Mouse (Mus musculus): Measurements from ENCODE around the gene Pnpla6.

Gene Pnpla6

DNA sequence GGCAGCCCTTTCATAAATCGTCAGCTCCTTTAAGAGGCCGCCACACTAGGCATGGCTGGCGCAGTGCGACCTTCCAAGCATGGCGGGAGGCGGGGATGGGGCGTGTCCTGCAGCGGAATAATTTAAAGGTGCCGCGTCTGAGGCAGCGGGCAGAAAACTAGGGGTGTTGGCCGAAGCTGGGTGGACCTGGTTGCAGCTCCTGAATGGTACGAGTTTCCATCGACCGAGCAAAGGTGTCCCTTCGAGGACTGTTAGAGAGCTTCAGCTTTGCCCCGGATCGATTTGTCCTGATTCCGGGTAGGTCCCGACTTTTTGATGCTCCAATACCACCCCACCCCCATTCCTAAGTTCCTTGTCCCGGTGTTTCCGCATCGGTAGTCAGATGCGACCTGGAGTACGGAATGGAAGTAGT is at the start of gene Pnpla6:
Gene Pnpla6 (plus strand): TSS at position 125 of the 412 bp plus-strand sequence.
- DNase-seq (ENCODE audit: low read depth in 1 of 2, low spot score in 2 of 2): peak in 1 of 2 experiments; percentile 58

DNA sequence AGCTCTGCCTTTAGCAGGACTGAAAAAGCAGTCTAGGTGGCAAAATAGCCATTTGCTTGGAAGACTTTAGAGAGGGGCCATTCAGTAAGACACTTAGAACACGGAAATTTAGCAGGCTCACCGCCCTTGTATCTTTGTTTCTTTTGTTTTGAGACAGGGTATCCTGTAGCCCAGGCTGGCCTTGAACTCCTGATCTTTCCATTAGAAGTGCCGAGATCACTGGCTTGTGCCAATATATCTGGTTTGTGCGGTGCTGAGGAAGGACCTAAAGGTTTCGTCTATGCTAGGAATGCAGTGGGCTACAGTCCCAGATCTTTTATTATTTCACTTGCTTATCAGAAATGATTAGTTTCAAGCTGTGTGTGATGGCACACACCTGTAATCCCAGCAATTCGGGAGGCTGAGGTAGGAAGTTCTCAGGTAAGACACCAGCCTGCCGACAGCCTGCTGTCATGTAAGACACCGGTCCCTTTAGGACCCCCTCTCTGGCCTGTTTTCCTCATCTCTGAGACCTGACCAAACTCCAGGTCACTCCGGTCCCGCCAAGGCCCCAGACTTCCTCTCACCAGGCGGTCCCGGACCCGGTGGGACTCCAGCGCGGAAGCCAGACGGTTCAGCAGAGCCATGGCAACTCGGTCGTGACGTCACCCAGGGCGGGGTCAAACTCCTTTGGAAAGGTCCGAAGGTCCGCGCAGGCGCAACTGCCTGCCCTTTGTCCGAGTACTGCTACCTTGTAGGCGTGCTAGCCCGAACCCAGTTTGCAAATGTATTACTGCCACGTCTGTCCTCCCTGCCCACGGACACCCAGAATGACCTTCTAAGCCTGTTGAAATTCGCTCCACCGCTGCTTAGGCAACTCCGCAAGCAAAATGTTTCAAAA is 47.9 kb upstream of the Pnpla6 start, which contains the start of gene Pex11g:
Gene Pex11g (minus strand): TSS at position 675 of the 880 bp plus-strand sequence.
- DNase-seq (ENCODE audit: low read depth in 1 of 2, low spot score in 2 of 2): peak; percentile 87 to 93

DNA sequence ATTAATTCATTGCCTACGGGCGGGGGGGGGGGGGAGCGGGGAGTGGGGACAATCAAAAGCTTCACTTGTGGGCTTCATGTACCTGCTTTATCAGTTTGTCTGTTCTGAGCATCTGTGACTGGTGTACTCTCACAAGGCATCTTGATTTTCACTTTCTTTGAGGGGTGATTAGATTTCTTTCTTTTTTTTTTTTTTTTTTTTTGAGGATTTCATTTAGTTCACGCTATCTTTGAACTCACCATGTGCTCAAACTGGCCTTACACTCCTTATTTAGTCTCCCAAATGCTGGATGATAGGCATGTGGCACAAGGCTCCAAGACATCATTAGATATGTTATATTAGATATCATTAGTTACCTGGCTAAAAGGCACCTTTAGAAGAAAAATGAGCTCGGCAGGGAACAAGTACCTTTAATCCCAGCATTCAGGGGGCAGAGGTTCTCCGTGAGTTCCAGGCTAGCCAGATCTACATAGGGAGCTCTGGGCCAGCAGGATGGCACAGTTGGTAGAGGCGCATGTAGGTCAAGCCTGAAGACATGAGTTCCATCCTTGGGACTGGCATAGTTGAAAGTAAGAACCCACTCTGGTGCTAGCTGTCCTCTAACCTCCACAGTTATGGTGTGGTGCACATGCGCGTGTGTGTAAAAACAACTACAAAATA is 47.2 kb upstream of the Pnpla6 start:
- DNase-seq (ENCODE audit: low read depth in 1 of 2, low spot score in 2 of 2): no peak

DNA sequence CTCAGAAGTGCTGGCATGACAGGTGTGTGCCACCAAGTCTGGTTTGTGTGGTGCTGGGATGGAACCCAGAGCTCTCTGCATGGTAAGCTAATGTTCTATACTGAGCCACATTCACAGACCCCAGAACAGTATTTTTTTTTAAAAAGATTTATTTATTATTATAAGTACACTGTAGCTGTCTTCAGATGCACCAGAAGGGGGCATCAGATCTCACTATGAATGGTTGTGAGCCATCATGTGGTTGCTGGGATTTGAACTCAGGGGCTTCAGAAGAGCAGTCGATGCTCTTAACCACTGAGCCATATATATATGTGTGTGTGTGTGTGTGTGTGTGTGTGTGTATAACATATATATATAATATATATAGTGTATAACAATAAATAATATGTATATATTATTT is 46.3 kb upstream of the Pnpla6 start:
- DNase-seq (ENCODE audit: low read depth in 1 of 2, low spot score in 2 of 2): no peak

DNA sequence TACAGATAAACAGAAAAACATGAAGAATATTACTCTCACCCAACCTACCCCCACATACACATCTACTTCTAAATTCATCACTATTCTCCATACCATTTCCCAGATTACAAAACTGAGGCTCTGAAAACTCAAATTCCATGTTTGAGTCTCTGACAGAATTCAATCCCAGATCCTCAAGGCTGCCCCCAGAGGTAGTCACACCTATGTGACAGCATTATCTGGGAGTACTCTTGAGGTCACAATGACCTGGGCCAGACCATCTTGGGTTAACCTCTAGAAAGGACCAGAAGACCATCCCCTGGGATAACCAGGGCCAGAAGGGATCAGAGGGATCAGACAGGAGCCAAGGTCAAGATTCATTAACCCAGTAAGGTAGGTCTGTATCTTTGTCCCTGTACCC is 44.6 kb upstream of the Pnpla6 start, which contains the start of gene Tex45:
Gene Tex45 (plus strand): TSS at position 301 of the 400 bp plus-strand sequence.
- no peak for DNase-seq (ENCODE audit: low read depth in 1 of 2, low spot score in 2 of 2)

DNA sequence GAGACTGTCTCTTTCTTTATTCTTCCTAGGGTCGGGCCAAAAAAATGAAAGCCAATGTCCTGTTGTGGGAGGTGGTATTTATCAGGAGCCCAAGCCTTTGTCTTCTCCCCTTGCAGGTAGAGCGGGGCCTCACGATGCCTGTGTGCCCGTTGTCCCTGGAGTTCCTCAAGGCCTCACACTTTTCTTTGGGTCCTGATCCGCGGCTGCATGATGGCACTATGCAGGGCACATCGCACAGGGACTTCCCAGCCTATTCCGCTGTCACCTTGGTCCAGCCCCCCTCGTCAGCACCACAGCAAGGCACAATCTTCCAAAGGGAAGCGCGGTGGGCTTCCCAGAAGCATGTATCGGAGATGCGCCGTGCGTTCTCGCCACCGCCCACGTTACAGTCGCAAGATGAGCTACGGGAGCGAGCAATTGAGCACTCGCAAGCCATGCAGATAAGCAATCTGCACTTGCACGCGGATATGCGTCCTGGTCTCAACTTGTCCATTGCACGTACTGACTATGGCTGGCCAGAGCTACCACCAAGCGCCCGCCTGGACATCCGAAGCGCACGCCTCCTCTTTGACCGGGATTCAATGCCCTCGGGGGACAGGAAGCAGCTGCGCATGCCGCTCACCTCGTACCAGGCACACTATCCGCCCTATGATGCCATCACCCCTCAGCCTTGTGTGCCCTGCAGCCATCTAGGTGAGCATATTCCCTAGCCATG is 39.3 kb upstream of the Pnpla6 start:
- DNase-seq (ENCODE audit: low read depth in 1 of 2, low spot score in 2 of 2): no peak

DNA sequence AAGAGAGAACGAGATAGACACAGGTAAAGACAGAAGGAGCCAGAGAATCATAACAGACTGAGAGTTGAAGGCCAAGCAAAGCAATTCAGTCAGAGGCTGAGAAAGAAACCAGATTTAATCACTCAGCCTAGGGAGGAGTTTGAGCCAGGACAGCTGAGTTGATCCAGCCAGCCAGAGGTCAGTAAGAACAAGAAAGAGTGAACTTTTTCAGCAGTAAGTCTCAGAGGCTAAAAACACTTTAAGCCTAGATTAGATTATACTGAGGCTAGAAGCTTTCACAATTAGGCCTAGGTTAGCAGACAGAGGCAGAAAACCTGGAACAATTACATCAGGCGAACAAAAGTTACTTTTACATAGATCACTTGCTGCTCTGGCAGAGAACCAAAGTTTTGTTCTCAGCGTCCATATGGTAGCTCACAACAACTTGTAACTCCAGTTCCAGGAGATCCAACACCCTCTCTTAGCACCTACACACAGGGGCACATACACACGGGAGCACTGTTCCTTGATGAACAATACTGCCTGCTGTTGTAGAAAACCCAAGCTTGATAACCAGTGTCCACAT is 34.9 kb upstream of the Pnpla6 start:
- DNase-seq (ENCODE audit: low read depth in 1 of 2, low spot score in 2 of 2): no peak

DNA sequence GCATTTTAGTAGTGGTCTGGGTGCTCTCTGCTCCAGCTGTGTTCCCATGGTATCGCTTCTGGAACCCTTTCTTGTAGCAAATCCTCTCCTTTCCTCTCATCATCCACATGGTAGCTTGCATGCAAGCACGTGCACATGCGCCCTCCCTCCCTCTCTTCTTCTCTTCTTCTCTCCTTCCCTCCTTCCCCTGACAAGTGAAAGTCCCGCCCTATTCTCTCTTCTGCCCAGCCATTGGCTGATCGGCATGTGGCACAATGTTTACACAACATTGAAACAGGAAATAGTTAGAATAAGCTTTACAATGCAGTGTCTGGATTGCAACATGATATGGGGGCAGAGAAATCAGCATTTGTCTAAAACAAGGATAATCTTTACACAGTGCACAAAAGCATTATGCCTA is 33.6 kb upstream of the Pnpla6 start:
- no peak for DNase-seq (ENCODE audit: low read depth in 1 of 2, low spot score in 2 of 2)

DNA sequence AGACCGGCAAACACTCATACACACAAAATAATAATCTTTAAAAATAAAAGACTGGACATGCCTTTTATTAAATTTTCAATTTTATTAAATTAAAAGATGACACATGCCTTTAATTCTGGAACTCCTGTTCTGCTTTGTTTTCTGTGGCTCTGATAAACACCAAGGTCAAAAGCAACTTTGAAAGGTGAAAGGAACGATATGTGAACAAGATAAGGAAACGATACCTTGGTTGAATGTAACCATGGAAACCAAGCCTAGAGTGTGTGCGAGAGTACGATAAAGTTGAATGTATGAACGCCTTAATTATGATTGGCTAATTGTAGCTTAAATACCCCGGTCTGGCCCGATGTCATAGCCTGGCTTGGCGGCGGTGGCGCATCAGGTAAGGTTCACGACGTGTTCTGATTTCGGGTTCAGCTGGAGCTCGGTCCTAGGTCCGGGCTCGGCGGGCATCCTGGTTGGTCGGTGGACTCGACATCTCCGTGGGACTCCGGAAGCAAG is 32.9 kb upstream of the Pnpla6 start:
- no peak for DNase-seq (ENCODE audit: low read depth in 1 of 2, low spot score in 2 of 2)

DNA sequence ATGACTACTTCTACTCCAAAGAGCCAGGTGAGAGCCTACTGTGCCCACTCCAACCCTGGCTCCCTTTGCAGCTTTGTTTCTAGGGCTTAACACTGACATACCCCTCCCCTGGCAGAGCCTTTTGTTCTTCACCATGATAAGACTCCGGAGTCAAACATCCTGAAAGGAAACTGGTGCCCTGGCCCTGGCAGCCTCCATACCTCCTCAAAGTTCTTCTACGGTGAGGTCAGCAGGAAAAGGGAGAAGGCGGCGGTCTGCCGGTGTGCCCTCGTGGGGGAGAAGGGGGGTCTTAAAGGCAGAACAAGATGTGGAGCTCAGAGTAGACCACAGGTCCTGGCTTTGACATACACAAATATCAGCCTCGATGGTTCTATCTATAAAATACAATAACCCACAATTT is 31.6 kb upstream of the Pnpla6 start:
- no peak for DNase-seq (ENCODE audit: low read depth in 1 of 2, low spot score in 2 of 2)

DNA sequence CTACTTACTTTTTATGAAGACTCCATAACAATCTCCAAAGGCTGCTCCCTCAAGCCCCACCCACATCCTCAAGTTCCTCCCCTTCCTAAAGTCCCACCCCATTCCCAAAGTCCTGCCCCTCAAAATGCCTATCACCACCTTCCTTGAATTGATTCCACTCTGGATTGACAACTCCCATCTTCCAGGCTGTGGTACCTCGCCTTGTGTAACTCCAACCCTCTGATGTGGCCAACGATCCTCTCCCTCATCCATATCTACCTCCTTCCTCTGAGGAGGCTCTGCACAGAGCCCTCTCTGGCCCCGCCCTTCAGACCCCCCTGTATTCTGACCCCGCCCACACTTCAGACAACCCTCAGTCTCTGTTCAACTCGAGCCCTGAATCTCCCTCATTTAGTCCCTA is 30.0 kb upstream of the Pnpla6 start:
- DNase-seq (ENCODE audit: low read depth in 1 of 2, low spot score in 2 of 2): no peak

DNA sequence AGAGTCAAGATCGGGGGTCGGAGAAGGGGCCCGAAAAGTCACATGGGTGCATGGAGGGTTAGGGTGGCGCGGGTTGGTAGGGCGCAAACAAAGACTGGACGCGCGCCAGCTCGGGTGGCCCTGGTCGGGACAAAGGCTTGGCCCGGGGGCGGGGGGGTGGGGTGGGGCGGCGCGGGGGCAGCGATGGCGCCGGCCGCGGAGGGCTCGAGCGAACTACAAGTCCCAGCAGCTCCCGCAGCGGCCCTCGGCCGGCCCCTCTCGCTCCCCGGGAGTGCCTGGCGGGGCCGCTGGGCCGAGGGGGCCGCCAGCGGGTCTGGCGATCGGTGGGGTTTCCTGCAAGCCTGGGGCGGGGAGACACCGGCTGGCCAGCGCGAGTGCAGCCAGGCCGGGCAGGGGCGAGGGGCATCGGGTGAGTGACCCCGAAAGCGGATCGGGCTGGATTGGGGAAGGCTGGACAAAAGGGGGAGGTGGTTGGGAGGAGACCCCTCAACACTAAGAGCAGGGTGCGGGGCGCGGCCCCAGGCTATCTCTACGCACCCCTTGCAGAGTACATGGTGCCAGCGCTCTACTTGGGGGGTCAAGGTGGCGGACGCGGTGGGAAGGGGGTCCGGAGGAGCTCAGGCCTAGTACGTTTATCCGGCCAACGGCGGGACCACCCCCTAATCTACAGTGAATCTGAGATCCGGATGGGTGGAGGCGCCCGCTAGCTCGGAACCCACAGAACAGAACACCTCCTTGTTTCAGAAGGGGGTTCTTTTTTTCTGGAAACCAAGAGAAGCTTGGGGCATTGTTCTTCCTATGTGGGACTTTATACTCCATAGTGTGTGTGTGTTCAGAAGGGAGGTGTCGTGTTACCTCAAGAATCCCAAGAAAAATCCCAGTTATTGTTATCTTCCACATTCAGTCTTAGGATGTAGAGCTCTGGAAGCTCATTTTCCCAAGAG is 22.0 kb upstream of the Pnpla6 start, which contains the start of gene Zfp358:
Gene Zfp358 (plus strand): TSS at position 238 of the 944 bp plus-strand sequence.
- DNase-seq (ENCODE audit: low read depth in 1 of 2, low spot score in 2 of 2): no peak

DNA sequence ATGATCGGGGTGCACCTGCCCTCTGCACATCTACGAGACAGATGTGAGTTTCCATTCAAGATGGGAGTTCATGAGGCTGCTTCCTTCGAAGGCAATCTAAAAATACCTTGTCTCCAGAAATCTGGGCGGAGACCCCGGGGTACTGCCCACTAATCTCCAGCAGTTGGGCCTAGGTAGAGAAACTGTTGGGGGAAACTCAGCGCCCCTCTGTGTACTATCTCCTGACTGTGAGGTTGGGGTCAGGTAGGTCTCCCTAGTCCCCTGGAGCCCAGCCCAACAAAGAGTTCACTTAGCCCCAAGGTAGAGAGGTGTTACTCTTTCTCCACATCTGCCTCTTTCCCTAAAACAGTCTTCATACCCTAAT is 21.4 kb upstream of the Pnpla6 start:
- DNase-seq (ENCODE audit: low read depth in 1 of 2, low spot score in 2 of 2): no peak

DNA sequence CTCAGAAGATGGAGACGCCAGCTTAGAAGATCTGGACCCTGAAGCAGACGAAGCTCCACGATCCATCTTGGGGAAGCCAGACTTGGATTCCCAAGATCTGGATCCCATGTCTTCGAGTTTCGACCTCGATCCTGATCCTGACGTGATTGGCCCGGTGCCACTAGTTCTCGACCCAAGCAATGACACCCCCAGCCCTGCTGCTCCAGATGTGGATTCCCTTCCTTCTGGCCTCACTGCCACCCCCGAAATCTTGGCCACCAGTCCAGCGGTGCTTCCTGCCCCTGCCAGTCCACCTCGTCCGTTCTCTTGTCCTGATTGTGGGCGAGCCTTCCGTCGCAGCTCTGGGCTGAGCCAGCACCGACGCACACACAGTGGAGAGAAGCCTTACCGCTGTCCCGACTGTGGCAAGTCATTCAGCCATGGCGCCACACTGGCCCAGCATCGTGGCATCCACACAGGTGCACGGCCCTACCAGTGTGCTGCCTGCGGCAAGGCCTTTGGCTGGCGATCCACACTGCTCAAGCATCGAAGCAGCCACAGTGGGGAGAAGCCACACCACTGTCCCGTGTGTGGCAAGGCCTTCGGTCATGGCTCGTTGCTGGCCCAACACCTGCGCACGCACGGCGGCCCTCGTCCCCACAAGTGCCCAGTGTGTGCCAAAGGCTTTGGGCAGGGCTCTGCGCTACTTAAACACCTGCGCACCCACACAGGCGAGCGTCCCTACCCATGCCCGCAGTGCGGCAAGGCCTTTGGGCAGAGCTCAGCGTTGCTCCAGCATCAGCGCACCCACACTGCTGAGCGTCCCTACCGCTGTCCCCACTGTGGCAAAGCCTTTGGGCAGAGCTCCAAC is 19.4 kb upstream of the Pnpla6 start:
- DNase-seq (ENCODE audit: low read depth in 1 of 2, low spot score in 2 of 2): no peak

DNA sequence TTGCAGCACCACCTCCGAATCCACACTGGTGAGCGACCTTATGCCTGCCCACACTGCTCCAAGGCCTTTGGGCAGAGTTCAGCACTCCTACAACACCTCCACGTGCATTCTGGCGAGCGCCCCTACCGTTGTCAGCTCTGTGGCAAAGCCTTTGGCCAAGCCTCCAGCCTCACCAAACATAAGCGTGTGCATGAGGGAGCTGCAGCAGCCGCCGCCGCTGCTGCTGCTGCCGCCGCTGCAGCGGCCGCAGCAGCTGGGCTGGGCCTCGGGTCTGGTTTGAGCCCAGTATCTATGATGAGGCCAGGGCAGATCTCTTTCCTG is 18.8 kb upstream of the Pnpla6 start:
- DNase-seq (ENCODE audit: low read depth in 1 of 2, low spot score in 2 of 2): no peak

DNA sequence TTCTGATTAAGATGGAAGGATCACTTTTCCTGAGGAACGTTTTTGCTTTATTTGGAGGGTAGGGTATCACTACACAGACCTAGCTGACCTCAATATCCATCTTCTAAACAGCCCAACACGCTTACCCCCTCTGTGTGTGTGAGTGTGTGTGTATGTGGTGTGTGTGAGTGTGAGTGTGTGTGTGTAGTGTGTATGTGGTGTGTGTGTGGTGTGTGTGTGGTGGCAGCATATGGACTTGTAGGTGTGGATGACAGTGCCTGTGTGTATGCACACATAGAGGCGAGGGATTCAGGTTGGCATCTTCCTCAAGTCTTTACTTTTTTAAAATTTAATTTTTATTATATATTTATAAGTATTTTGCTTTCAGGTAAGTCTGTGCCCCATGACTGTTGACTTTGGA is 16.6 kb upstream of the Pnpla6 start:
- DNase-seq (ENCODE audit: low read depth in 1 of 2, low spot score in 2 of 2): no peak

DNA sequence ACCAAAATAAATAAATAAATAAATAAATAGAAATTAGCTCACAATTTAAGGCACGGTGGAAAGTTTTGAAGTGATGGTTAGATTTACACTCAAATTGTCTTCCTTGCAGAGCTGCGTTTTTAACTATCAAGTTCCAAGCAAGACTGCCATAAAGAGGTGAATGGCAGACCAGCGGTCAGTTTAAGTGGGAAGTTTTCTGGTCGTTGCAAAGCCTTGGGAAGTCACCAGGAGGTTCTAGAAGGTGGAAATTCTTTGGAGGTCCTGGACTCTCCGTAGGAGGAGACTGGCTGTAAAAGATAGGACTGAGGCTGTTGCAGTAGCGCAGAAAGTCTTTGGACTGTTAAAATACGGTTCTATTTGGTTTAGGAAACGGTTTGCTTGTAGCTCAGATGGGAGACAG is 15.4 kb upstream of the Pnpla6 start:
- no peak for DNase-seq (ENCODE audit: low read depth in 1 of 2, low spot score in 2 of 2)

DNA sequence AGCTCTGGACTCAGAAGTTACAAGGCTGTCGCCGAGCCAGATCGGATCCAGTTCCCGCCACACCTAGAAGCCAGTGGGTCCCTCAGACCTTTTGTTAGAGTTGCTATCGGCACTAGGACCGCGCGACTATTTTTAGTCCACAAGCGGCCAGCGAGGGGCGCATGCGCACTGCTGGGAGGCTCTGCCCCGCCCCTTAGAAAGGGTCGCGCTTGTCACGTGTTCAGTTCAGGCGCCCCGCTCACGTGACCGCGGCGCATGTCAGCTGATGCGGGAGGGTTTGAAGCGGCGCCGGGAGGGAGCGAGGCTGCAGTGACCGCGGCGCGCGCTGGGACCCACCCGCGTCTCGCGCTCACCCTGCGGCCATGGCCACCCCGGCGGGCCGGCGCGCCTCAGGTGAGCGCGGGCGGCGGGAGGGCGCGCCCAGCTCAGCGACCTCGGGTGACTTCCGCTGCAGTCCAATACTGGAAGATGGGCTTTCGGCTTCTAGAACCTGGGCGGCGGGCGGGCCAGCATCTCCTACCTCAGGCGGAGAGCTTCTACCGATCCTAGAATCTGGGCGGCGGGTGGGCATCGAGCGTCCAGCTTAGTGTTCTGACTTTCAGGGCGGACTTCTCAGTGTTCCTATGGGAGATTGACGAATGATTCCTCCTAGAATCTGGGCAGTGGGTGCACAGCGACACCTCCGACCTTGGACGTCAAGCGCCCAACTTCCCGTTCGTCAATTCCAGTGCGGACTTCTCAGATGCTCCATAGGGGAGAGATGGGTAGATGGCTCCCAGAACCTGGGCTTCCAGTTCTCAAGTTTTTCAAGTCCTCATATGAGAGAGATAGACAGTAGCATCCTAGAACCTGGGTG is 14.7 kb upstream of the Pnpla6 start, which contains the start of gene Mcoln1:
Gene Mcoln1 (plus strand): TSS at position 223 of the 856 bp plus-strand sequence.
- DNase-seq (ENCODE audit: low read depth in 1 of 2, low spot score in 2 of 2): peak; percentile 92 to 95
